Mouse (Mus musculus): Measurements from ENCODE around the gene Elmod1. TPM values are rescaled to one million over a fixed set of nuclear protein-coding genes. Genes with fewer than 3 reads are reported as not detected.

The Elmod1 gene
- polyA plus RNA-seq, 2 experiments, result 0.03 TPM; not detected in 1

DNA sequence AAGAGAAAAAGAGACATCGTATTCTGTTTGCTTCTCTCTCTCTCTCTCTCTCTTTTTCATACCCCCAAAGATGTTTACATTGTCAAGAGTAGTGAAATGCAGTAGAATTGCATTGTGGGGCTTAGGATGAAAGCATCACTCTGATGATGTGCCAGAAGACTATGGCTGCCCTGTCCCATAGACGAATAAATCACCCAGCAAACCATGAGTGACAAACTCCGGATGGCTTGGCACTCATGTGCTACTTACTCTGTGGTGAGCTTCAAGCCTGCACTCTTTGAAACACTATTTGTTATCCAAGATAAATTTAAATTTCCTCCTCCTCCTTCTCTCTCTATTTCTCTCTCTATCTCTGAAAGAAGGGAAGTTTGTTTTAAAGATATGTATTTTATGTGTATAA lies 36.5 kb downstream of the Elmod1 start:
- H3K9ac ChIP-seq (replicated peaks), result no peak overlapping the region
- no peak for DNase-seq (ENCODE audit: low read depth in 3 of 3, low spot score in 3 of 3)
- H3K9me3 ChIP-seq (ENCODE audit: control insufficient read depth, low read length), result no peaks in the 10 kb centered on the region
- ATAC-seq (ENCODE audit: insufficient read depth), result no peak
- H3K27me3 ChIP-seq (ENCODE audit: control insufficient read depth, insufficient read depth, low read length), result no peaks in the 10 kb centered on the region
- TF ChIP-seq EP300 (IDR thresholded peaks at IDR 0.05; ENCODE audit: low read depth) (no peak), CTCF (IDR thresholded peaks at IDR 0.05; ENCODE audit: low read depth) (no peak)
- no peak overlapping the region for H3K4me2 ChIP-seq (ENCODE audit: low read depth)
- WGBS (ENCODE audit: insufficient replicate concordance), result 54% methylated on average over 3 of the region's 3 CpGs
- no peaks in the 10 kb centered on the region for H3K36me3 ChIP-seq (replicated peaks; ENCODE audit: control insufficient read depth, insufficient read depth, low read depth)
- no peaks in the 10 kb centered on the region for H3K4me1 ChIP-seq (replicated peaks; ENCODE audit: control insufficient read depth in 2 of 2, insufficient read depth in 2 of 2, low read length in 1 of 2)
- H3K4me3 ChIP-seq (ENCODE audit: insufficient read depth in 1 of 2, low read depth in 2 of 2, low read length in 2 of 2), result no peak overlapping the region
- no peak overlapping the region for H3K27ac ChIP-seq

DNA sequence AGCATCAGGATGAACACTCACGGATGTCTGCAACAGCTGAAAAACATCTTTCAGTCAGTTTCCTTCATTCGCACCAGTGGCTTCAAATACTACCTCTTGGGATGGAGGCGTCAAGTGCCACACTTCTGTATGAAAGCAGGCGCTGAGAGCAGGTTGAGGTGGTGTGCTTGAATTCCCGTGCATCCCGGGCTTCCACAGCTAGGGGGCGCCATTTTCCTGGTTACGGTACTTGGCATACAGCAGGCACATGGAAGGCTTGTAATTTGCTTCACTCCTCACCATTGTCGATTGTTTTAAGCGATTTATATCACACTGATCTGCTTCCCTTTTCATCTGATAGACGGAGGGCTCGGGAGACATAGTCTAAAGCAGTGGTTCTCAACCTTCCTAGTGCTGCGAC lies 40.9 kb downstream of the Elmod1 start:
- peak in 1 of 3 experiments; percentile 1 for DNase-seq (ENCODE audit: low read depth in 3 of 3, low spot score in 3 of 3)

GRCm38 (mm10) chr9:53933375-53933774 lies 41.7 kb downstream of the Elmod1 start:
- Histone ChIP-seq H3K4me1 (replicated peaks; ENCODE audit: control insufficient read depth in 2 of 2, insufficient read depth in 2 of 2, low read length in 1 of 2) (no peaks in the 10 kb centered on the region), H3K4me3 (ENCODE audit: insufficient read depth in 1 of 2, low read depth in 2 of 2, low read length in 2 of 2) (no peak overlapping the region), H3K9ac (replicated peaks) (no peak overlapping the region), H3K27ac (no peak overlapping the region), H3K9me3 (ENCODE audit: control insufficient read depth, low read length) (no peaks in the 10 kb centered on the region), H3K36me3 (replicated peaks; ENCODE audit: control insufficient read depth, insufficient read depth, low read depth) (no peaks in the 10 kb centered on the region), H3K27me3 (ENCODE audit: control insufficient read depth, insufficient read depth, low read length) (no peaks in the 10 kb centered on the region), H3K4me2 (ENCODE audit: low read depth) (no peak overlapping the region)
- DNase-seq (ENCODE audit: low read depth in 3 of 3, low spot score in 3 of 3) (no peak), ATAC-seq (ENCODE audit: insufficient read depth) (no peak)
- WGBS (ENCODE audit: insufficient replicate concordance), result 61% methylated on average over 4 of the region's 4 CpGs
- TF ChIP-seq CTCF (IDR thresholded peaks at IDR 0.05; ENCODE audit: low read depth), result no peak
- no peak for TF ChIP-seq EP300 (IDR thresholded peaks at IDR 0.05; ENCODE audit: low read depth)

More for the DNA sequence above, 40.9 kb downstream of the Elmod1 start:
- TF ChIP-seq EP300 (IDR thresholded peaks at IDR 0.05; ENCODE audit: low read depth), result no peak
- peak; percentile 68 for TF ChIP-seq CTCF (IDR thresholded peaks at IDR 0.05; ENCODE audit: low read depth)
- Histone ChIP-seq H3K9ac (replicated peaks) (no peak overlapping the region), H3K27me3 (ENCODE audit: control insufficient read depth, insufficient read depth, low read length) (no peaks in the 10 kb centered on the region), H3K9me3 (ENCODE audit: control insufficient read depth, low read length) (no peaks in the 10 kb centered on the region), H3K4me3 (ENCODE audit: insufficient read depth in 1 of 2, low read depth in 2 of 2, low read length in 2 of 2) (no peak overlapping the region), H3K4me1 (replicated peaks; ENCODE audit: control insufficient read depth in 2 of 2, insufficient read depth in 2 of 2, low read length in 1 of 2) (no peaks in the 10 kb centered on the region), H3K4me2 (ENCODE audit: low read depth) (no peak overlapping the region), H3K36me3 (replicated peaks; ENCODE audit: control insufficient read depth, insufficient read depth, low read depth) (no peaks in the 10 kb centered on the region), H3K27ac (no peak overlapping the region)
- 54% methylated on average over 13 of the region's 13 CpGs for WGBS (ENCODE audit: insufficient replicate concordance)
- no peak for ATAC-seq (ENCODE audit: insufficient read depth)

DNA sequence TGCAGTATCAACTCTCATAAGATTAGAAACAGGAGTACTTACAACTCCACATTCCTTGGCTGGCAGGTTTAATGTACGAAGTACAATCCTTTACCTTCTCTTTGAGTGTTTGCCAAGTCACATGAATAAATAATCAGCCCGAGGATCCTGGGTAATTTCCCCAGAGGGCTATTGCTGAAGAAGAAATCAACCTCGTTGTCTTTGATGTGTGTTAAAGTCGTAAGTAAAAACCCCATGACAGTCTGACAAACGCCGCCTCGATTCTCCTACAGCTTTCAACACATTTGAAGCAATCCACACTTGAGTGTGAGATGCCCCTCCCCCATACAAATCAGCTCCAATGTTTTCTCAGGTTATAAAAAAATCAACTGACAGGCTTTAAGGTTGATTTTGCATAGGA lies 44.2 kb downstream of the Elmod1 start:
- H3K9me3 ChIP-seq (ENCODE audit: control insufficient read depth, low read length), result no peaks in the 10 kb centered on the region
- no peaks in the 10 kb centered on the region for H3K27me3 ChIP-seq (ENCODE audit: control insufficient read depth, insufficient read depth, low read length)
- 45% methylated on average over 7 of the region's 7 CpGs for WGBS (ENCODE audit: insufficient replicate concordance)
- ATAC-seq (ENCODE audit: insufficient read depth) (no peak), DNase-seq (ENCODE audit: low read depth in 3 of 3, low spot score in 3 of 3) (no peak)
- no peak overlapping the region for H3K9ac ChIP-seq (replicated peaks)
- no peaks in the 10 kb centered on the region for H3K36me3 ChIP-seq (replicated peaks; ENCODE audit: control insufficient read depth, insufficient read depth, low read depth)
- H3K4me2 ChIP-seq (ENCODE audit: low read depth), result no peak overlapping the region
- H3K4me3 ChIP-seq (ENCODE audit: insufficient read depth in 1 of 2, low read depth in 2 of 2, low read length in 2 of 2), result no peak overlapping the region
- no peak overlapping the region for H3K27ac ChIP-seq
- no peaks in the 10 kb centered on the region for H3K4me1 ChIP-seq (replicated peaks; ENCODE audit: control insufficient read depth in 2 of 2, insufficient read depth in 2 of 2, low read length in 1 of 2)
- no peak for TF ChIP-seq EP300 (IDR thresholded peaks at IDR 0.05; ENCODE audit: low read depth)
- TF ChIP-seq CTCF (IDR thresholded peaks at IDR 0.05; ENCODE audit: low read depth), result no peak

GRCm38 (mm10) chr9:53921061-53921460 lies 54.0 kb downstream of the Elmod1 start:
- no peaks in the 10 kb centered on the region for H3K27me3 ChIP-seq (ENCODE audit: control insufficient read depth, insufficient read depth, low read length)
- H3K4me1 ChIP-seq (replicated peaks; ENCODE audit: control insufficient read depth in 2 of 2, insufficient read depth in 2 of 2, low read length in 1 of 2), result no peaks in the 10 kb centered on the region
- H3K27ac ChIP-seq, result no peak overlapping the region
- 71% methylated on average over 1 of the region's 1 CpGs for WGBS (ENCODE audit: insufficient replicate concordance)
- no peaks in the 10 kb centered on the region for H3K36me3 ChIP-seq (replicated peaks; ENCODE audit: control insufficient read depth, insufficient read depth, low read depth)
- TF ChIP-seq CTCF (IDR thresholded peaks at IDR 0.05; ENCODE audit: low read depth), result no peak
- TF ChIP-seq EP300 (IDR thresholded peaks at IDR 0.05; ENCODE audit: low read depth), result no peak
- H3K4me2 ChIP-seq (ENCODE audit: low read depth), result no peak overlapping the region
- no peak for ATAC-seq (ENCODE audit: insufficient read depth)
- H3K9me3 ChIP-seq (ENCODE audit: control insufficient read depth, low read length), result no peaks in the 10 kb centered on the region
- no peak overlapping the region for H3K9ac ChIP-seq (replicated peaks)
- DNase-seq (ENCODE audit: low read depth in 3 of 3, low spot score in 3 of 3), result no peak
- H3K4me3 ChIP-seq (ENCODE audit: insufficient read depth in 1 of 2, low read depth in 2 of 2, low read length in 2 of 2), result no peak overlapping the region
